Mouse (Mus musculus): ENCODE data around the gene Gpc5. TPM values are rescaled to one million over a fixed set of nuclear protein-coding genes. Genes with fewer than 3 reads are reported as not detected.

Gpc5 gene
- total RNA-seq, 2 experiments from 2014 or later = 38.3 to 42.3 TPM

DNA sequence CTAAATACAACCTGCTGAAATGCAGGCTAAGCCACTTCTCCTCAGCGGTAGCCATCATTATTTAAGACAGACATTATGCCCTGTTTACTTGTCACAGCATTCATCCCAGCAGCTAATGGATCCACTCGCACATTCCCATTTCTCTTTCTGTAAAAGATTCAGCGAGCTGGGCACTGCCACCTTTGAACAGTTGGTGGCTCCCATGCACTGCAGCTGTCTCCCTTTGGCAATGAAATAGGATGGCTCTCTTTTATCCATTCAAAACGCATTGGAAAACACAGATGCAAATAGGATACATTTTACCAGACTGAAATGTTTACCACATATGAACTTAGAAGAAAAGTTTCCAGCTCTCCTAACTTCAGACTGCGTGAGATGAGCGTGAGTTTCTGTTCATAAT is 21.5 kb upstream of the Gpc5 start:
- Histone ChIP-seq H3K27ac (peak overlapping the region; percentile 72), H3K4me3 (peak overlapping the region; percentile 48)
- TF ChIP-seq CTCF (conservative IDR thresholded peaks at IDR 0.05) = peak; percentile 98
- peak; percentile 68 to 75 for DNase-seq (ENCODE audit: low spot score in 2 of 2)

DNA sequence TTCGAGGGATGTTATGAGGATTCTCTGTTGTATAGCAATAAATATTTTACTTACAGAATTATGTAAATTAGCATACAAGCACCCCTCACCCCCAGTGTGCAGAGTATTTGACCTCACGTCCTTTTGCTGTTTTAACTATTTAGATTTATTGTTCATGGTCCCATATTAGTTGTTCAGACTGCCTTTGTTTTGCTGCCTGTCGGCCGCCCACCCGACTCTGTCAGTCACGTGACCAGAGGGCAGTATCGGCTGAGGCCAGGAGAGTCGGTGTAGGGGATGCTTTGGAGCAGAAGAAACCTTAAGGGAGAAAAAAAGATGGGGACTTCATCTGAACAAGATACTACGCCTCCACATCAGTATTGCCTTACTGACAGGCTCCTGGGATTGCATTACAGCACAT is 14.7 kb upstream of the Gpc5 start:
- no peak for TF ChIP-seq CTCF (conservative IDR thresholded peaks at IDR 0.05)

DNA sequence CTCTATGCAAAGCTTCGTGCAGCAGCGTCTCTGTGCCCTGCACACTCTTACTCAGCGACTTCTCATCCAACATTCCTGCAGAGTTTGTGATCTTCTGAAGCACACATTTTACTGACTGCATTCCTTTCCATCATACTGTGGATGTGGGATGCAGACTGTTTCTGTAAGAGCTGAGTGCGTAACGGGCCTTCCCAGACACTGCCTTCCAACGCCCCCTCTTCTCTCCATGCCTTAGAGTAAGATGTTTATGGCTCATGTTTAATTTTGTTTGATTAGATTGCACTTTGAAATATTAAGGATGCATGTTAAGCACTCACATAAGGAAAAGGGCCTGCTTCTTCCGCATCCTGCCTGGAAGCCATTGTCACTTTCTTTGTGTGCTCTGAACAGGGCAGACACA is 14.0 kb upstream of the Gpc5 start:
- H3K4me3 ChIP-seq = no peak overlapping the region
- TF ChIP-seq CTCF (conservative IDR thresholded peaks at IDR 0.05) = no peak
- no peak overlapping the region for H3K27ac ChIP-seq
- DNase-seq (ENCODE audit: low spot score in 2 of 2) = no peak

More for the DNA sequence above, 14.7 kb upstream of the Gpc5 start:
- Histone ChIP-seq H3K27ac (no peak overlapping the region), H3K4me3 (no peak overlapping the region)
- DNase-seq (ENCODE audit: low spot score in 2 of 2) = no peak

DNA sequence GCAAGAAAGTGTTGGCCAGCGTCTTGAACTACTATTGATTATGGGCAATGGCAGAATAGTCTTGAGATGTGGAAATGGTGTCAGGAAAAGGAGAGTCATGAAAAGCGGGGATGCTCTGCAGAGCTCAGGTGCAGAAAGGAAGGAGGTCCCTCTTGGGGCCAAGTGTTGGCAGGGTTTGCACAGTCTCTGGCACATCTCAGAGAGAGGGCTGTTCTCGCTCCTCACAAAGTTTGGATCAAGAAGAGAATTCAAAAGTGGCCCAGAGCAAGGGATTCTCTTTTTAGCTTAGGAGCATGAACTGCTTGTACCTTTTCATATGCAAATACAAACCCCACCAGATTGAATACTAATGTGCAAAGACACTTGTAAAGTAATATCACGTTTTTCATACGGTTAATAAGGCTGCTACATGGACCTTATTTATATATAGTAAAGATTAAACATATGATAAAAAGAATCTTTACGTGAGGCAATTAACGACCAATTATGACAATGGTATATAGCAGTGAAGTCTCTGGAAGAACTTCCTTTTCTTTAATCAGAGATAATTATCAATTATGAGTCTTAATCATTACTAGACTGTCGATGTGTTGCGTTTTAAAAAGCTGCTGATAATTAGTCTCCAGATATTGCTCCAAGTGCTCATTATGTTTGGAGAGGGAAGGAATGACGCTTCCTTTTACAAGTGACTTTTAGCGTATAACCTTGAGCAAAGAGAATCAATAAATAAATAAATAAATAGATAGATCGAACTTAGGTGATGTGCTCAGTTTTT is 10.1 kb upstream of the Gpc5 start:
- no peak for DNase-seq (ENCODE audit: low spot score in 2 of 2)
- Histone ChIP-seq H3K4me3 (peak overlapping the region; percentile 3; the same call in 1 of the 2 replicates), H3K27ac (0 out of 2 replicates have a peak overlapping the region, but pooled peaks have one; percentile 14)
- TF ChIP-seq CTCF (conservative IDR thresholded peaks at IDR 0.05) = no peak

DNA sequence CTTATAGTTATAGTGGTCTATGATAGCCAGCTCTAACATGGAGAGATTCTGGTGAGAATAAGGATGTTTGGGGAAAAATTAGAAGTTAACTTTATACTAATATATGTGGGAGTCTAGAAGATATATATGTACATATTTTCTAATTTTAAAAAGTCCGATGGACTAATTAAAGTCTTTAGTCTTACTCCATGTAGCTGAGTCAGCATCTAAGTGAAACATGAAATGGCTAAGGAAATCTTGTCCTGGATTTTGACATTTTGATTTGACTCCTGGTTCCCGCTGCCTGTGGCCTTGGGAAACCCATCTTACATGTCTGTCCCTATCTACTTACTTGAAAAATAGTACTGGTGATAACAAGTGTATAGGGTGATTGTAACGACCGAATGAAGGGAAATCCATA is 1.5 kb upstream of the Gpc5 start:
- Histone ChIP-seq H3K4me3 (no peak overlapping the region), H3K27ac (no peak overlapping the region)
- no peak for DNase-seq (ENCODE audit: low spot score in 2 of 2)
- TF ChIP-seq CTCF (conservative IDR thresholded peaks at IDR 0.05) = no peak

DNA sequence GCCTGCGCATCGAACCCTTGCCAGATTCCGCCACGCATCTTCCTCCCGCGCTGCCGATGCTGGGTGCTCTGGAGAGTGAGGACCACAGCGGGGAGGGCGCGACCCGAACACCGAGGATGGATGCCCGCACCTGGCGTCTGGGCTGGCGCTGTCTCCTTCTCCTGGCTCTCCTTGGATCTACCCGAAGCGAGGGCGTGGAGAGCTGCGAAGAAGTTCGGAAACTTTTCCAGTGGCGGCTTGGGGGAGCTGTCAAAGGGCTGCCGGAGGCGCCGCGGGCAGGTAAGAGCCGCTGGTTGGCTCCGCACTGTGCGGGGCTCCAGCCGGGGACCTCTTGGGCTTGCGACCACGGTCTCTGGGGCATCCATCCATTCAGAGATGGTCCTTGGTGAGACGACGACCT is 495 bp downstream of the Gpc5 start:
- peak overlapping the region; percentile 78 for H3K4me3 ChIP-seq
- TF ChIP-seq CTCF (conservative IDR thresholded peaks at IDR 0.05) = no peak
- DNase-seq (ENCODE audit: low spot score in 2 of 2) = no peak
- peak overlapping the region; percentile 84 for H3K27ac ChIP-seq

DNA sequence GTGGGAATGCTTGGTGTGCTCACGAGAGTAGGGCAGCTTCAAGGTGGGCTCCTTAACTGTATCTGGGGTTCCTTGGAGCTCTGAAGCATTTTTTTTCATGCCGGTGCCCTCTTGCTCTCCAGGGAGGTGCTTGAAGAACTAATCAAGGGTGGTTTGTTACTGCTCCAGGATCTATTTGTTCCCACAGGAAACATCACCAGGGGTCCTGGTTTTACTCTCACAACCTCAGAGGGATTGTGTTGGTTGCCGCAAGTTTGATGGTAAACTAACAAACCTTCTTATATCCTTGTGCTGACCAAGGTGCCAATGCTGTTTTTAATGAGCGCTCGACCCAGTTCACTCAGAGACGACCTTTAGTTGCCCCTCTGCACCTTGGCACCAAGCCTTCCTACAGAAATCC is 937 bp downstream of the Gpc5 start:
- Histone ChIP-seq H3K27ac (peak overlapping the region; percentile 84), H3K4me3 (peak overlapping the region; percentile 78)
- no peak for DNase-seq (ENCODE audit: low spot score in 2 of 2)
- TF ChIP-seq CTCF (conservative IDR thresholded peaks at IDR 0.05) = no peak

DNA sequence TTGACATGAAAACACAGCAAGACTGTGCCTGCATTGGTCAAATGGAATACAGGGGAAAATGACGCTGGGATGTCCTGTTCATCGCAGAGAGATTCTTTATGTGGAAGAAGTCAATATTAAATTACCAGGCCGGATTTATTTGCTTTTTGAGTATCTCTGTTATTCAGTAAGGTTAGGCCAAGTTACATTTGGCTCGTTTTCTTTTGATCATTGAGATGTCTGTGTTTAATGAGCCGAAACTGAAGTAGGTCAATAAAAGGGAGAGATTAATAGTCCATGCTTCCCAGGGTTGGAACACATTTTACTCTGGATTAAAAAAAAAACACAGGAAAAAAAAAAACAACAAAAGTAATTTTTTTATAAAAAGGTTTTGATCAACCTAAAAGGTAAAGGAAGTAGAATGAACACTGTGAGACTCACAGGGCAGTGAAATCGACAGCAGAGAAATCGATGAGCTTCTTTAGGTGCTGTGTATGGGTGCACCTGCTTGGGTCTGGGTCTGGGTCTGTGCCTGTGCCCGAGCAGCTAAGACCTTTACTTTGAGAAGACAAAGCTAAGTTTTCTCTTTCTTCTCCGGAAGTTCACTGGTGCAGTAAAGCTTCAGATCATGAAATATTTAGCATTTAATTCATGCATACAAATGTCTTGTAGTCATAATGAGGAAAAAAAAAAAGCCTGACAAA is 8.7 kb downstream of the Gpc5 start:
- no peak for DNase-seq (ENCODE audit: low spot score in 2 of 2)
- no peak overlapping the region for H3K4me3 ChIP-seq
- TF ChIP-seq CTCF (conservative IDR thresholded peaks at IDR 0.05) = no peak
- no peak overlapping the region for H3K27ac ChIP-seq

DNA sequence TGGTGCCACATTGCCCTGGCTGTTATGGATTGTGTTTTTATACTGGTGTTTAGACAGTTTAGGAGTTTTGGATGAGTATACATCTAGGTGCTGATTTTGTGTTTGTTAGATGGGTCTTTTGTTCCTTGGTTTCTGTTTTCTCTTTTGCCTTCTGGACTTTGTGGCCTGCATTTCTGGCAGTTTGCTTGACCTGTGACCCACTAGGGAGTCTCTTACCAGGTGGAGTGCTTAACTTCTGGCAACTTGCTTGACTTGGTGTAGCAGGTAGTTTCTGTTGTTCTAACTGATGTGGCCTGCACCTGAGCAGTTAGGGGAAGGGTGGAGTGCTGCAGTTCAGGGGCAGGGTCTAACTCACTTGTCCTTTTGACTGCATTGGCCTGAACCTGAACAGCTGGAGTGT is 14.3 kb downstream of the Gpc5 start:
- Histone ChIP-seq H3K4me3 (no peak overlapping the region), H3K27ac (no peak overlapping the region)
- DNase-seq (ENCODE audit: low spot score in 2 of 2) = no peak
- TF ChIP-seq CTCF (conservative IDR thresholded peaks at IDR 0.05) = no peak

DNA sequence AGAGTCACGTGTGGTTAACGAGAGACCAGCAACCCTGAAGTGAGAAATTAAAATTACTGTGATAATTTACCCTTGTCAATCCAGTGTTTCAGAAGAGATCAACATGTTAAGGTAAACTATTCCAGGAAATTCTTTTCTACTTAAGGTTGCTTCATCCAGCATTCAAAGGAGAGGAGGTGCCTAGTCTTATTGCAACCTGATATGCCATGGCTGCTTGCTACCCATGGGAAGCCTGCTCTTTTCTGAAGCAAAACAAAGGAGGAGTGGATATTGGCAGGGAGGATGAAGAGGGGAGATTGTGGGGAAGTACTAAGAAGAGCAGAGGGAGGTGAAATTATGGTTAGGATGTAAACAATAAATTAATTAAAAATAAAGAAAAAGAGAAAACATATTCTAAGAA is 15.5 kb downstream of the Gpc5 start:
- DNase-seq (ENCODE audit: low spot score in 2 of 2) = no peak
- TF ChIP-seq CTCF (conservative IDR thresholded peaks at IDR 0.05) = no peak
- Histone ChIP-seq H3K4me3 (no peak overlapping the region), H3K27ac (no peak overlapping the region)

DNA sequence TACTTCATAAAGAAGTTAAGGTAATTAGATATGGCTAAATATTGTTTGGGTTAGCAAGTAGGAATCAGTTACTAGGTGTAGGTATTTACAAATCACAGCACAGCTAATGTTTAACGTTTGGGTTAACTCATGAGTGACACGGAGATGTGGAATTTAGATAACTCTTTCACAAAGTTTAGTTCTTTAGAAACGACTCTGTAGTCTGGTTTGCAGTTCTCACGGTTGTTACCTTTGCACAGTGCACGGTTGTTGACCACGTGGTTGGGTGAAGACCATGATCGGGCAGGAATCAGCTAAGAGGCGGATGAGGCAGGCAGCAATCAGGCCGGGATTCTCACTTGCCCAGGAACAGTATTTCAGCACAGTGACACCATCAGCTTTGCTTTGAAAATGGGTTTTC is 26.6 kb downstream of the Gpc5 start:
- no peak overlapping the region for H3K27ac ChIP-seq
- no peak for TF ChIP-seq CTCF (conservative IDR thresholded peaks at IDR 0.05)
- no peak overlapping the region for H3K4me3 ChIP-seq
- DNase-seq (ENCODE audit: low spot score in 2 of 2) = no peak

DNA sequence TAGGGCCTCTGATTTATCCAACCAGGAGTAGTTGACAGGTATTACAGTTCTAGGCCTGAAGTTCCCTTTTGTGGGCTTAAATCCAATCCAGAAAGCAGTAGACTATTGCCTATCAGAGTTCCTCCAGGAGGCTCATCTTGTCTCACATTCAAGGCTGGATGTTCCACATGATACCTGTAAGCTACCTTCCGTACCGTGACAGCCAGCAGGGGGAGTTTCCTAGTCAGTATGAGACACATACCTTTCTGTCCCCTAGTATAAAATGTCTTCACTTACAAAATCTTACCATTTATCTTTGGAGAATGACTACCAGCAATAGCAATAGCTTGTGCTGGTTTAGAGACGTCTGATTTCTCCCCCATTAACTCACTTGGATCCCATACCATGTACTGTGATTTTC is 56.8 kb downstream of the Gpc5 start:
- no peak for DNase-seq (ENCODE audit: low spot score in 2 of 2)
- Histone ChIP-seq H3K4me3 (no peak overlapping the region), H3K27ac (no peak overlapping the region)
- 0 out of 2 replicates have a peak, but pooled peaks have one; percentile 9 for TF ChIP-seq CTCF (conservative IDR thresholded peaks at IDR 0.05)

DNA sequence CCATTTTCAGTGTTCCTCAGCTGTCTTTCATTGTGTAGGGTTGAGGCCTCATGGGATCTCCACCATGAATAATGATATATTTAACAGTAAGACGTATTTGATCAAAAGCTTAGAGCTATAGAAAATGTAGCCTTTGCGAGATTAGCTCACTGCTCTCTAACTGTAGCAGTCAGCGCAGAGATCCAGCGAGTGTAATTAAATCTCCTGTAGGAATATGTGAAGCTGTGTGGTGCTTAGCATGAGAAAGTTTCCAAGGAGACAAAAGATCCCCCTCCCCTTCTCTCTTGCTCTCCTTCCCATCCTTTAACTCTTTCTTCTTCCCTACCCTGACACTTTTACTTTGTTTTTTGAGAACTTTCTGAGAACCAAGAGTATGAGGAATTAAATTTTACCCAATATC is 64.6 kb downstream of the Gpc5 start:
- Histone ChIP-seq H3K4me3 (no peak overlapping the region), H3K27ac (no peak overlapping the region)
- no peak for DNase-seq (ENCODE audit: low spot score in 2 of 2)
- TF ChIP-seq CTCF (conservative IDR thresholded peaks at IDR 0.05) = no peak
